Mouse (Mus musculus): ENCODE measurements at regions not wholly inside any gene's neighbourhood (a gene's known extent, or its start where the extent isn't known, plus 50 kb on each side); places are given as distances from the start of the nearest gene placed in this dataset.
"Not testable (repeated sequence)": the region's sequence is repeated elsewhere in the genome, so short reads cannot be mapped to it uniquely, and the experiment has no call there.

DNA sequence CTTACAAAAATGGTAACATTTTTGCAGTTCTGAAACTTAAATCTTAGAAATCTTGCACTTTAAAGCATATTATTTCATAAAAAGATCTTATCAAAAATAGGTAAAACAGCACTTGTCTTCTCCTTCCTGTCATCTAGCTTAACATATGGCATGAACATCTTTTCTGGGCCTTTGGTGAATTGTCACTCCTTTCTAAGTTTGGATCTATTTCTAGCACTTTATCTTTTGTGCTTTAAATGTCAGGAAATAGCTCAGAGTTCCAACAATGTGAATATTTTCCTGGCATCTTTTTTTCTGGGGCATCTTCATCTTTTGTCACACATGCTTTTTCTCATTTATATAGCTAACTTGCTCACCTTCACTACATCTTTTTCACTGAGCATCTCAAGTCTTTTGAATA lies 527.4 kb upstream of the Gm5150 start:
- intact Hi-C loops (cut with DNase I) = no loop called here

DNA sequence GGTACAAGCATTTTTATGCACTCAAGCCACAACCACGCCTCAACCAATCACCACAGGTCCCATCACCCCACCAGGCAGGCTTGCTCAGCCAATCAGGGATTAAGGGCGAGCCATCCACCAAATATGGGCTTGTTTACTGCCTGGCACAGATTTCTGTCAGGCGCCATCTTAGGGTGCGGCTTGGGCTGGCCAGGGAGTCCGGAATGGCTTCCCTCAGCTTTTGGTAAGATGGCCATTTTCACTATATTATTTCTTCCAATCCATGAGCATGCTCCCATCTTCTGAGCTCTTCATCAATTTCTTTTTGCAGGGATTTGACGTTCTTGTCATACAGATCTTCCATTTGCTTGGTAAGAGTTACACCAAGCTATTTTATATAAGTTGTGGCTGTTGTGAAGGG lies 521.3 kb upstream of the Gm5150 start:
- DNase-seq (ENCODE audit: low spot score); intact Hi-C loops (cut with DNase I): not testable (repeated sequence)

More for the DNA sequence above, 527.4 kb upstream of the Gm5150 start:
- DNase-seq (ENCODE audit: low spot score) = no peak

GRCm38 (mm10) chr3:16488431-16488830 lies 482.2 kb upstream of the Gm5150 start:
- intact Hi-C loops (cut with DNase I); DNase-seq (ENCODE audit: low spot score): not testable (repeated sequence)

- DNase-seq (ENCODE audit: low spot score) = no peak
- intact Hi-C loops (cut with DNase I) = no loop called here
Measured at GRCm38 (mm10) chr3:16482750-16483149, 476.5 kb upstream of the Gm5150 start.

GRCm38 (mm10) chr3:16471360-16471759 lies 465.1 kb upstream of the Gm5150 start:
- no peak for DNase-seq (ENCODE audit: low spot score)
- intact Hi-C loops (cut with DNase I) = no loop called here

DNA sequence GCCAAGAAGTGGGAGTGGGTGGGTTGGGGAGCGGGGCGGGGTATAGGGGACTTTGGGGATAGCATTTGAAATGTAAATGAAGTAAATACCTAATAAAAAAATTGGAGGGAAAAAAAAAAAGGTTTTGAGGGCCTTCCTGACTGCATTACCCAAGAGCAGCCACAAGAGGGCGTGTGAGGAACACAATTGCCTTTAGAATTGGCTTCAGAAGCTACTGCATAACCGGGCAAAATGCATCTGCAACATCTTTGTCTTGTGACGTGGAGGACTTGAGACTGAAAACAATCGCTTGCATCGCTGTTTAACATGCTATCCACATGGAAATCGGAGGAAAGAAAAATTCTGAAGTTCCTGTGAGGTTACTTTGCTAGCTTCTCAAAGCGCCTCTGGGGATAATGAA lies 460.2 kb upstream of the Gm5150 start:
- intact Hi-C loops (cut with DNase I) = loop anchor here (2.0 kb wide), 1 partner anchor 1358 kb away; no protein-coding TSS in a partner anchor
- no peak for DNase-seq (ENCODE audit: low spot score)

GRCm38 (mm10) chr3:16465357-16465756 lies 459.1 kb upstream of the Gm5150 start:
- intact Hi-C loops (cut with DNase I) = no loop called here
- DNase-seq (ENCODE audit: low spot score) = no peak

DNA sequence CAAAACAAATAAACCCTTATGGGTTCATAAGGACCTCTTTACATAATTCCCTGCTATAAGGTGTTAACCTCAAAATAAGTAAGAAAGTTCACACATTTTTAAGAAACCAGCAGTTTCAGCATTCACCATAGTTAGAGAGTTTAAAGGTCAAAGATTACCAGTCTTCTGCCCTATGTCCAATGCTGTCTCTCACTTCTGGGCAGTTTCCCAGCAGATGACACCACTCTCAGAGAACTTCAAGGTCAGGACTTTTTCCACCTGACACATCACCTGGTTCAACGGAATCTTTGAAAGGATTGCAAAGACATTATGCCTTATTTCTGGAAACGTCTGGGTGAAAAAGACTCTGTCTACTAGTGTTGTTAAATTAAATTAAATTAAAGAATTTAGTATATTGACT lies 458.1 kb upstream of the Gm5150 start:
- no peak for DNase-seq (ENCODE audit: low spot score)

DNA sequence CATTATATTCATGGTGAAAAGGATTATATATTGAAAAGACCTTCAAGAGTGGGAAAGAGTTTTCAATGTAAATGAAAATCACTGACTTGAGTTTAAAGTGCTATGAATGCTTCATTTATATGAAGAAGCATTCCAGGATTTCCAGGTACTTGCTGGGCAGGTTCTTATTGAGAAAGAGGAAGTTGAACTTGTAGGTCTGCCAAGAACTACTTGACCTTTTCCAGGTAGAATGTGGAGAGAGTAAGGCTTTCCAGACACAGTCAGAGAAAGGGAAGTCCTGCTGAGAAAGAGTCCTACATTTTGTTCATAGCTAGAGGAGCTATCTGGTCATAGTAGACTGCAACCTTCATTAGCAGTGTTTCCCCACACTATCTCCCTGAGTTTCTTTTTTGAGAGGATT lies 426.8 kb upstream of the Gm5150 start:
- DNase-seq (ENCODE audit: low spot score) = no peak
- intact Hi-C loops (cut with DNase I) = no loop called here

More for the DNA sequence above, 458.1 kb upstream of the Gm5150 start:
- intact Hi-C loops (cut with DNase I) = no loop called here

DNA sequence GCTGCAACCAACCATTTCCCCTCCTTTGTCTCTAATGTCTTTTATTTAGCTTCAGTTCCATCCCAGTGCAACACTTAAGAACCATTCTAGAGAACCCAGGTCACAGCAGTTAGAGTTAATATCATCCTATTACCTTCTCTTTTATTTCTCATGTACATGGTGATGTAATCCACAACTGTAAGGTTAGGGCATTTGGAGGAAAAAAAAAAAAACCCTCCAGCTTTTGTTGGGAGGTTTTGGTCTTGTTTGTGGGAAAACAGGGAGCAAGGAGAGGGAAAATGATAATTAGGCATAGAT lies 425.5 kb upstream of the Gm5150 start:
- intact Hi-C loops (cut with DNase I) = no loop called here

GRCm38 (mm10) chr3:16431082-16431818 lies 425.0 kb upstream of the Gm5150 start:
- no peak for DNase-seq (ENCODE audit: low spot score)
- intact Hi-C loops (cut with DNase I) = no loop called here

More for the DNA sequence above, 425.5 kb upstream of the Gm5150 start:
- no peak for DNase-seq (ENCODE audit: low spot score)

Data from heart, postnatal 25 days (tissue).